Mouse (Mus musculus) lung, postnatal 36 days (tissue): ENCODE measurements at regions not wholly inside any gene's neighbourhood (a gene's known extent, or its start where the extent isn't known, plus 50 kb on each side); places are given as distances from the start of the nearest gene placed in this dataset.

Source experiments
- DNase-seq: peaks from one replicate; pipeline ENCODE4 v3.0.0; 2022; ENCODE audit warnings: mixed read lengths

DNA sequence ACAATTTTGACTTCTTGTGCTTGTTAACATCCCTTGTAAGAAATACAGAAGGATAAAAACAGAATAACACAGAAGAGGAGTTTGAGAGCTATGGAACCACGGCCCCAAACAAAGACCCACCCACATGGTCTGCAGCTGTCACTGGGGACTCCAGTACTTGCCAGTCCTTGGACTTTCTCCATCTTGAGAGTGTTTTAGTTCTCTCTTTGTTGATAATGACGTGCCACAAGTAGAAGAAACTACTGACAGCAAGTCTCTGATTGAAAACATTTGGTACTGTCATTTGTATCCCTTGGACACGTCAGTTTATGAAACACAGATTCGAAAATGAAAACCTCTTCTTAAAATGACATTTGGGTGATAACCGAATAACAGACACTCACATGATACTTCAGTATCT, 68.3 kb upstream of the Frg1 start:
- no peak for DNase-seq

DNA sequence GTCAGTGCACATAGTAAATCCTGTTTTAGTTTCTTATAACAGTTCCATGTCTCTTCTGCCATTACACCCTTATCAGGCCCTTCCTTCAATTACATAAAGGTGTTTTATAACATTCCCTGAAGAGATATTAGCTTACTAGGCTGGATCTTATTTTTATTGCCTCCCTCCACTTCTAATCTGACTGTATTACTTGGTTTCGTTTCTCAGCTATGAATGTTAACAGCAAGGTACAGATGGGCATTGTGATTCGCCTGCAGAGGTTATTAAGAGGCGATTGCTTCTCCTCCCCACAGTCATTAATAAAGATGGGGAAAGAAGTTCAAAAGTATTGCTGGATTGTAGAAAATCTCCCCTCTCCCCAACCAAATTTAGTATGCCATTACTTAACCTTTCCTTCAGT, 66.4 kb upstream of the Frg1 start:
- DNase-seq = no peak

DNA sequence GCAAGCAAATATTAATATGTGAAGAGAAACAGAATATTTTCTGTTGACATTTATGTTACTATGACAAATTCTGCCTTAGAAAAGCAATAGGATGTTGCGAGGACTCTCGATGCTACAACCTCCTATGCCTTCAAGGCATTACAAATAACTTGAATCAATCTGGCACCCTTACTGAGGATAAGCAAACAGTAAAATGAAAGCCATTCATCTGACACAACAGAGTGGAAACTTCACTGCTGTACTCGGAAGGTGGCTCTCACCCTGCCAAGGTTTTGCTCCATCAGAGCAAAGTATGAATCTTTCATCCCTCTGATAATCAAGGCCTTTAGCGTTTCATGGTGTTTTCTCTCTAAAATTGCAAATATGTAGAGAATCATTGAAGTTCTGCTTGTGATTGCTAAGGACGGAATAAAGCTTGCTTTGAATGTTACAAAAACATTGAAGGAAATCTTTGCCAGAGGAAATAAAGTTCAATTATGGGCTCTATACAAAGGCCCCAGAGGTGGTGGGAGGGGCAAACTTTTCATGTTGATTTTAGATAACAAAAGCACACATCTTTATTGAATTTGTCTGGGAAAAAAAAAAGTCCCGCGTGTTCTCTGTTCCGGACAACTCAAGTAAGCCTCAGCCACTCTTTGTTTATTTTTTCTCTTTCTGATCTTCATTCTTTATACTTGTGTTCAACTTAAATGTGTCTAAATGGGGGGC, 56.3 kb upstream of the Frg1 start:
- peak; percentile 3 for DNase-seq

DNA sequence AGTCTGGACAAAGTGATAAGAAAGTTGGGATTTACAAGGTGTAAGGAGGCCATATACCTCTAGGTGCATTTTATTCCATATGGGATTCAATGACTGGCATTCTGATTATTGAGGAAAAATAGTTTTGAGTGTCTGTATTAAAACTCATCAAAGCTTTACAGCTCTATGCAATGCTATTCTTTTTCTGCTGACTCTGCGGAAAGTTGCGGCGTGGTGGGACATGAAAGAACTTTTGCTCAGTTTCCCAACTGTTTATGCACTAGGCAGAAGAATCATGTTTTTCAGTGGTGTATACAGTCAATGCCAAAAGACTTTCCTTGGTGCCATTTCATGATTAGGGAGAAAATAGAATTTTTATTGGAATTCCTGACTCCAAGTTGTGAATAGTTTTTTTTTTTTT, 55.4 kb upstream of the Frg1 start:
- DNase-seq = no peak
